Mouse (Mus musculus): Measurements from ENCODE around the gene Slc6a20b. TPM values are rescaled to one million over a fixed set of nuclear protein-coding genes. Genes with fewer than 3 reads are reported as not detected.
"Not testable (repeated sequence)": the region's sequence is repeated elsewhere in the genome, so short reads cannot be mapped to it uniquely, and the experiment has no call there.

Slc6a20b gene
- polyA plus RNA-seq (2016; fragmentation: Nextera tagmentation; extraction: Ambion mirVana), result 0.20 and 0.31 TPM in 2 replicates

- 89% methylated on average over 6 of the region's 6 CpGs for WGBS
- Histone ChIP-seq H3K4me3 (no peak within 1 kb of the TSS), H3K27me3 (no peaks in the 10 kb centered on the region), H3K27ac (replicated peaks) (no peak within 1 kb of the TSS), H3K9ac (replicated peaks) (no peak within 1 kb of the TSS), H3K4me1 (no peaks in the 10 kb centered on the region), H3K4me2 (replicated peaks) (no peak within 1 kb of the TSS), H3K36me3 (no peaks in the 10 kb centered on the region), H3K9me3 (no peaks in the 10 kb centered on the region)
- no peak for ATAC-seq (ENCODE audit: low FRiP score, low read depth)
Observed at GRCm38 (mm10) chr9:123632281-123632680, at the start of gene Slc6a20b. Gene Slc6a20b, minus strand, starts transcription at chr9:123632565.

GRCm38 (mm10) chr9:123679198-123679597 lies 46.8 kb upstream of the Slc6a20b start:
- Histone ChIP-seq H3K9ac (replicated peaks) (no peak overlapping the region), H3K4me1 (peaks cover 9% of the 10 kb centered on the region), H3K27me3 (peaks cover 49% of the 10 kb centered on the region), H3K27ac (replicated peaks) (no peak overlapping the region), H3K9me3 (no peaks in the 10 kb centered on the region), H3K4me3 (peak overlapping the region; percentile 47), H3K36me3 (no peaks in the 10 kb centered on the region), H3K4me2 (replicated peaks) (peak overlapping the region; percentile 86)
- no peak for ATAC-seq (ENCODE audit: low FRiP score, low read depth)
- 32% methylated on average over 2 of the region's 2 CpGs for WGBS

GRCm38 (mm10) chr9:123678327-123679105 lies 46.2 kb upstream of the Slc6a20b start, which contains the start of the genes Ccr9 and Slc6a20a:
Gene Ccr9, plus strand, starts transcription at chr9:123678439.
Gene Slc6a20a, minus strand, starts transcription at chr9:123678885.
- WGBS, result under 1% methylated on average over 73 of the region's 73 CpGs
- peaks cover 49% of the 10 kb centered on the region for H3K27me3 ChIP-seq

GRCm38 (mm10) chr9:123665645-123666044 lies 33.3 kb upstream of the Slc6a20b start:
- no peak for ATAC-seq (ENCODE audit: low FRiP score, low read depth)
- no peaks in the 10 kb centered on the region for H3K36me3 ChIP-seq
- 56% methylated on average over 5 of the region's 5 CpGs for WGBS
- H3K27ac ChIP-seq (replicated peaks), result no peak overlapping the region
- no peak overlapping the region for H3K9ac ChIP-seq (replicated peaks)
- no peak overlapping the region for H3K4me3 ChIP-seq
- no peaks in the 10 kb centered on the region for H3K27me3 ChIP-seq
- no peak overlapping the region for H3K4me2 ChIP-seq (replicated peaks)
- H3K4me1 ChIP-seq, result no peaks in the 10 kb centered on the region
- 0 out of 2 replicates have a peak, but pooled peaks cover 2% of the 10 kb centered on the region for H3K9me3 ChIP-seq

More at GRCm38 (mm10) chr9:123678327-123679105, 46.2 kb upstream of the Slc6a20b start, which contains the start of the genes Ccr9 and Slc6a20a:
- H3K4me3 ChIP-seq, result peak within 1 kb of the TSS; percentile 47
- H3K9me3 ChIP-seq, result no peaks in the 10 kb centered on the region
- peak within 1 kb of the TSS; percentile 53 for H3K9ac ChIP-seq (replicated peaks)
- H3K36me3 ChIP-seq, result no peaks in the 10 kb centered on the region
- peak; percentile 44 for ATAC-seq (ENCODE audit: low FRiP score, low read depth)
- peaks cover 9% of the 10 kb centered on the region for H3K4me1 ChIP-seq
- H3K27ac ChIP-seq (replicated peaks), result no peak within 1 kb of the TSS
- H3K4me2 ChIP-seq (replicated peaks), result peak within 1 kb of the TSS; percentile 86

GRCm38 (mm10) chr9:123659986-123660676 lies 27.8 kb upstream of the Slc6a20b start:
- H3K9ac ChIP-seq (replicated peaks); ATAC-seq (ENCODE audit: low FRiP score, low read depth); H3K9me3 ChIP-seq; H3K27me3 ChIP-seq; H3K4me1 ChIP-seq; H3K36me3 ChIP-seq; H3K4me3 ChIP-seq; H3K27ac ChIP-seq (replicated peaks); H3K4me2 ChIP-seq (replicated peaks): not testable (repeated sequence)
- WGBS, result 84% methylated on average over 18 of the region's 18 CpGs

- no peak overlapping the region for H3K27ac ChIP-seq (replicated peaks)
- H3K9me3 ChIP-seq, result no peaks in the 10 kb centered on the region
- no peak for ATAC-seq (ENCODE audit: low FRiP score, low read depth)
Observed at GRCm38 (mm10) chr9:123658981-123659380, 26.6 kb upstream of the Slc6a20b start.

GRCm38 (mm10) chr9:123657457-123657856 lies 25.1 kb upstream of the Slc6a20b start:
- H3K27ac ChIP-seq (replicated peaks), result no peak overlapping the region
- H3K27me3 ChIP-seq, result no peaks in the 10 kb centered on the region
- 77% methylated on average over 3 of the region's 3 CpGs for WGBS
- no peaks in the 10 kb centered on the region for H3K36me3 ChIP-seq
- no peak overlapping the region for H3K4me3 ChIP-seq
- no peak for ATAC-seq (ENCODE audit: low FRiP score, low read depth)
- no peak overlapping the region for H3K4me2 ChIP-seq (replicated peaks)
- no peak overlapping the region for H3K9ac ChIP-seq (replicated peaks)
- H3K4me1 ChIP-seq, result no peaks in the 10 kb centered on the region
- no peaks in the 10 kb centered on the region for H3K9me3 ChIP-seq

More at GRCm38 (mm10) chr9:123658981-123659380, 26.6 kb upstream of the Slc6a20b start:
- Histone ChIP-seq H3K4me1 (no peaks in the 10 kb centered on the region), H3K4me3 (no peak overlapping the region), H3K4me2 (replicated peaks) (no peak overlapping the region), H3K27me3 (no peaks in the 10 kb centered on the region), H3K36me3 (no peaks in the 10 kb centered on the region), H3K9ac (replicated peaks) (no peak overlapping the region)

GRCm38 (mm10) chr9:123651369-123651768 lies 19.0 kb upstream of the Slc6a20b start:
- H3K4me2 ChIP-seq (replicated peaks), result no peak overlapping the region
- H3K9ac ChIP-seq (replicated peaks), result no peak overlapping the region
- 42% methylated on average over 4 of the region's 4 CpGs for WGBS
- no peaks in the 10 kb centered on the region for H3K27me3 ChIP-seq
- no peaks in the 10 kb centered on the region for H3K9me3 ChIP-seq
- no peaks in the 10 kb centered on the region for H3K36me3 ChIP-seq
- H3K4me3 ChIP-seq, result no peak overlapping the region
- H3K27ac ChIP-seq (replicated peaks), result no peak overlapping the region
- ATAC-seq (ENCODE audit: low FRiP score, low read depth), result no peak
- no peaks in the 10 kb centered on the region for H3K4me1 ChIP-seq

- Histone ChIP-seq H3K27me3 (no peaks in the 10 kb centered on the region), H3K36me3 (no peaks in the 10 kb centered on the region), H3K9ac (replicated peaks) (no peak overlapping the region), H3K27ac (replicated peaks) (no peak overlapping the region), H3K4me1 (no peaks in the 10 kb centered on the region), H3K4me3 (no peak overlapping the region), H3K4me2 (replicated peaks) (no peak overlapping the region), H3K9me3 (no peaks in the 10 kb centered on the region)
- ATAC-seq (ENCODE audit: low FRiP score, low read depth), result no peak
- 90% methylated on average over 2 of the region's 2 CpGs for WGBS
Observed at GRCm38 (mm10) chr9:123649785-123650511, 17.6 kb upstream of the Slc6a20b start.

GRCm38 (mm10) chr9:123640106-123640505 lies 7.7 kb upstream of the Slc6a20b start:
- H3K27me3 ChIP-seq, result no peaks in the 10 kb centered on the region
- H3K4me3 ChIP-seq, result no peak overlapping the region
- H3K27ac ChIP-seq (replicated peaks), result no peak overlapping the region
- no peaks in the 10 kb centered on the region for H3K4me1 ChIP-seq
- no peak for ATAC-seq (ENCODE audit: low FRiP score, low read depth)
- no peak overlapping the region for H3K4me2 ChIP-seq (replicated peaks)
- whole genome bisulfite sequencing, result 67% methylated on average over 1 of the region's 1 CpGs
- H3K9ac ChIP-seq (replicated peaks), result no peak overlapping the region
- no peaks in the 10 kb centered on the region for H3K36me3 ChIP-seq
- no peaks in the 10 kb centered on the region for H3K9me3 ChIP-seq

GRCm38 (mm10) chr9:123638668-123639089 lies 6.3 kb upstream of the Slc6a20b start:
- H3K4me3 ChIP-seq, result no peak overlapping the region
- WGBS, result 76% methylated on average over 1 of the region's 1 CpGs
- H3K4me2 ChIP-seq (replicated peaks), result no peak overlapping the region
- no peak overlapping the region for H3K9ac ChIP-seq (replicated peaks)
- H3K27me3 ChIP-seq, result no peaks in the 10 kb centered on the region
- no peak overlapping the region for H3K27ac ChIP-seq (replicated peaks)
- no peaks in the 10 kb centered on the region for H3K9me3 ChIP-seq
- H3K4me1 ChIP-seq, result no peaks in the 10 kb centered on the region
- ATAC-seq (ENCODE audit: low FRiP score, low read depth), result peak; percentile 41; the same call in 1 of the 2 replicates
- H3K36me3 ChIP-seq, result no peaks in the 10 kb centered on the region

GRCm38 (mm10) chr9:123638231-123638630 lies 5.9 kb upstream of the Slc6a20b start:
- no peak overlapping the region for H3K4me3 ChIP-seq
- no peak overlapping the region for H3K27ac ChIP-seq (replicated peaks)
- no peak overlapping the region for H3K4me2 ChIP-seq (replicated peaks)
- H3K36me3 ChIP-seq, result no peaks in the 10 kb centered on the region
- H3K9me3 ChIP-seq, result no peaks in the 10 kb centered on the region
- no peak overlapping the region for H3K9ac ChIP-seq (replicated peaks)
- no peaks in the 10 kb centered on the region for H3K27me3 ChIP-seq
- no peaks in the 10 kb centered on the region for H3K4me1 ChIP-seq
- no peak for ATAC-seq (ENCODE audit: low FRiP score, low read depth)

Data from midbrain, embryonic 12.5 days (tissue).